Mouse (Mus musculus) cortical plate, adult 2 months (tissue): ENCODE results near the gene Dpysl4.

Experiments used
- CTCF ChIP-seq: fragments of 200-500 bp; IDR thresholded peaks from 2 replicates; pipeline ENCODE4 v1.5.1; 2011; ENCODE audit warnings: mild to moderate bottlenecking, control low read depth, low read length; ENCODE audit not compliant: insufficient read depth; ENCODE audit errors: extremely low read depth
- POLR2A ChIP-seq: fragments of 200-500 bp; IDR thresholded peaks from 2 replicates; pipeline ENCODE4 v1.6.1; 2011; ENCODE audit warnings: mild to moderate bottlenecking, low read length, control low read depth; ENCODE audit not compliant: insufficient read depth; ENCODE audit errors: extremely low read depth

GRCm38 (mm10) chr7:139136906-139137491 is 51.2 kb downstream of the Dpysl4 start:
- TF ChIP-seq POLR2A (no peak), CTCF (no peak)
